Mouse (Mus musculus) C3H10T1/2 (cell line): ENCODE measurements around the gene Sorcs3. TPM values are rescaled to one million over a fixed set of nuclear protein-coding genes. Genes with fewer than 3 reads are reported as not detected.

Experiments used
- polyA plus RNA-seq, 2 experiments: library from polyadenylated mRNA; unstranded; fragments of >200 nt; fragmentation: generic; extraction: Trizol; gene quantifications; one replicate each; pipeline ENCODE4 v1.2.1; 2012; ENCODE audit warnings: missing spikeins in 2 of 2

Gene Sorcs3
- under 1 TPM; 0.01 to 0.08 TPM for polyA plus RNA-seq

DNA sequence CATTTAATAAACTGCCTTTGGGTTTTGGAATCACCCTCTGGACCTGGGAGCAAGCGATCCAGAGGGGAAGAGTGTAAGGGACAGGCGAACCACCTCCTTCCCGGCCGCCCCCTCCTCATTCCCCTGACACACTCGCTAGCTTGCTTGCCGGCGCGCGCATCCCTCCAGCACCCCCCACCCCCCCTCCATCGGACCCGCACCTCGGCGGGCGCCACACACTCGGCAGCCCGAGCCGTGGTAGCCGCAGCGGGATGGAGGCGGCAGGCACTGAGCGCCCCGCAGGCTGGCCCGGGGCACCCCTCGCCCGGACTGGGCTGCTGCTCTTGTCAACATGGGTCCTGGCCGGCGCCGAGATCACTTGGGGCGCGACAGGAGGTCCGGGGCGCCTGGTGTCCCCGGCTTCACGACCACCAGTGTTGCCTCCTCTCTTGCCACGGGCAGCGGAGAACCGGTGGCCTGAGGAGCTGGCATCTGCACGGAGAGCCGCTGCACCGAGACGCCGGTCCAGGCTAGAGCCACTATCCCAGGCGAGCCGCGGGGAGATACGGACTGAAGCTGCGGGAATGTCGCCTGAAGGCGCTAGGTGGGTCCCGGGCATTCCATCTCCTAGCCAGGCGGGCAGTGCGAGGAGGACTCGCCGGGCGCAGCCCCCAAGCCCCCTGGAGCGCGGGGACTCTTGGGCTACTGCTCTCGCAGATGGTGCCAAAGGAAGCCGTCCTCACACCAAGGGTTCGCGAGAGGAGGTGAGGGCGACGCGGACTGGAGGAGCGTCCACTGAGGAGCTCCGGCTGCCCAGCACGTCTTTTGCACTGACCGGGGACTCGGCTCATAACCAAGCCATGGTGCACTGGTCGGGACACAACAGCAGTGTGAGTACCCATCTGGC lies at the start of gene Sorcs3:
Sorcs3 (plus strand) TSS at position 97 of the 886 bp plus-strand sequence.

